Mouse (Mus musculus): ENCODE data around the gene Dennd2a.

- TF ChIP-seq CHD2 (IDR thresholded peaks at IDR 0.05; ENCODE audit: low read depth, low read length) (no peak), ZNF384 (IDR thresholded peaks at IDR 0.05; ENCODE audit: low read depth, low read length) (no peak)
These were observed 33.8 kb upstream of the Dennd2a start for GRCm38 (mm10) chr6:39591481-39591880.
